Comparison of ENCODE assay signal across 7 mouse cellular contexts in the genomic region with DNA sequence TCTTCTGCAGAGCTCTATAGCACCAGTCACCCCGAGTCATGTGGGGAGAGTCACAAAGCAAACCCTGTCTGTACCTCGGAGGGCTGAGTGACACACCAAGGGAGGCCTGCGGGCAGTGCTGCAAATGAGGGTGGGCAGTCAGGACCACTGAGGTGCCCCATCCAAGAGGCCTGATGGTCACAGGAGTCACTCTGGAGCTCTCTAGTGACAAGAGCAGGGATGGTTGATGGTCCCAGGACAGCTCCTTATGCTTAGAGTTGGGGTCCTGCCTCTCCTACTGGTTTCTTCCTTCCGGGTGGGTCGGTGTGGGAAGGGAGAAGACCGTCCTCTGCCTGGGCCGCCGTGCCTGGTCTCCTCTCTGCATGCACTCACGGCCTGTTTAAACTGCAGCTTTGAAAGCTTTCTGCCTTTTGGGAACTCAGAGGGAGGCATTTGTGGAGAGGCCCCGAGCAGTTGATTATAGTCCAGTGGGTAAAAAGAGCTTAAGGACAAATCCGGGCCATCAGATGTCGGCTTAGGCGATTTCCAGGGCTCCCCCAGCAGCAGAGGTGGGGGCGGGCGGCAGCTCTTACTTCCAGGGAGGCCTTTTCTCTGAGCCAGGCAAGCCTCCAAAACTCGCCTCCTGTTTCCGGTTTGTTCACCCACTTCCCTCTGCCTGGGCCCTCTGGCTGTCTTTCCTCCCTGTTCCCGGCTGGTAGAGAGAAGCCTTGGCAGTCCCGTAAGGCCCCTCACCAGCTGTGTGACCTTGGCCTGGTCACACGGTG.
DNase-seq lines count a peak whose midpoint lies in the region; ATAC-seq and TF ChIP-seq lines count a peak whose summit lies in the region.

No protein-coding gene starts in this region.

- H3K4me1 ChIP-seq in heart, adult 2 months (ENCODE audit: control insufficient read depth, insufficient read depth, low read length) = peaks cover 12% of the 10 kb centered on the region
- peaks cover 46% of the 10 kb centered on the region for H3K4me1 ChIP-seq in intestine, embryonic 16.5 days (ENCODE audit: control insufficient read depth, insufficient read depth, low read length)
- peaks cover 88% of the 10 kb centered on the region for H3K4me1 ChIP-seq in limb, embryonic 10.5 days
- peaks cover 51% of the 10 kb centered on the region for H3K4me1 ChIP-seq in midbrain, embryonic 16.5 days (ENCODE audit: control insufficient read depth, insufficient read depth, low read length)

- intact Hi-C loops in heart, adult 2 months (cut with DNase I) = no loop called here

- no peak for TF ChIP-seq EP300 in heart, adult 2 months (IDR thresholded peaks at IDR 0.05; ENCODE audit: insufficient read depth, low read depth, low read length)

- no peak for TF ChIP-seq CTCF in heart, adult 2 months (IDR thresholded peaks at IDR 0.05)

- peak; percentile 38 for DNase-seq in adrenal gland, postnatal 25 days
- DNase-seq in heart, adult 2 months = peak; percentile 56 to 62
- DNase-seq in limb, embryonic 10.5 days (ENCODE audit: low spot score) = no peak

- 39% methylated on average over 20 of the region's 20 CpGs for WGBS in heart, adult 2 months
- WGBS in intestine, embryonic 16.5 days = 47% methylated on average over 20 of the region's 20 CpGs
- WGBS in limb, embryonic 10.5 days = 53% methylated on average over 20 of the region's 20 CpGs
- WGBS in midbrain, embryonic 16.5 days = 18% methylated on average over 20 of the region's 20 CpGs

- H3K27me3 ChIP-seq in heart, adult 2 months (ENCODE audit: control insufficient read depth, insufficient read depth, low read length) = no peaks in the 10 kb centered on the region
- no peaks in the 10 kb centered on the region for H3K27me3 ChIP-seq in intestine, embryonic 16.5 days (replicated peaks; ENCODE audit: control insufficient read depth, insufficient read depth, low read length)
- H3K27me3 ChIP-seq in limb, embryonic 10.5 days (ENCODE audit: low read depth, poor library complexity, severe bottlenecking) = 0 out of 2 replicates have a peak, but pooled peaks cover 4% of the 10 kb centered on the region
- no peaks in the 10 kb centered on the region for H3K27me3 ChIP-seq in midbrain, embryonic 16.5 days (ENCODE audit: control insufficient read depth, insufficient read depth, low read depth, low read length)

- TF ChIP-seq POLR2A in heart, adult 2 months (IDR thresholded peaks at IDR 0.05; ENCODE audit: insufficient read depth, low read depth, low read length) = no peak

- H3K9ac ChIP-seq in heart, adult 2 months (ENCODE audit: low read depth, low read length) = no peak overlapping the region
- H3K9ac ChIP-seq in intestine, embryonic 16.5 days (ENCODE audit: low read depth, low read length) = peak overlapping the region; percentile 15; the same call in 1 of the 2 replicates
- 0 out of 2 replicates have a peak overlapping the region, but pooled peaks have one; percentile 11 for H3K9ac ChIP-seq in midbrain, embryonic 16.5 days (ENCODE audit: low read depth, low read length)

- no peaks in the 10 kb centered on the region for H3K36me3 ChIP-seq in heart, adult 2 months (ENCODE audit: control insufficient read depth, insufficient read depth, low read length)
- no peaks in the 10 kb centered on the region for H3K36me3 ChIP-seq in intestine, embryonic 16.5 days (ENCODE audit: control insufficient read depth, insufficient read depth, low read length)
- no peaks in the 10 kb centered on the region for H3K36me3 ChIP-seq in limb, embryonic 10.5 days
- no peaks in the 10 kb centered on the region for H3K36me3 ChIP-seq in midbrain, embryonic 16.5 days (ENCODE audit: control insufficient read depth, insufficient read depth, low read length)

- H3K27ac ChIP-seq in heart, adult 2 months = no peak overlapping the region
- peak overlapping the region; percentile 48 for H3K27ac ChIP-seq in intestine, embryonic 16.5 days (ENCODE audit: low read length)
- H3K27ac ChIP-seq in limb, embryonic 10.5 days = peak overlapping the region; percentile 78
- H3K27ac ChIP-seq in midbrain, embryonic 16.5 days (ENCODE audit: low read length) = peak overlapping the region; percentile 93

- H3K9me3 ChIP-seq in intestine, embryonic 16.5 days (ENCODE audit: control insufficient read depth, low read length) = no peaks in the 10 kb centered on the region
- H3K9me3 ChIP-seq in limb, embryonic 10.5 days (replicated peaks) = no peaks in the 10 kb centered on the region
- H3K9me3 ChIP-seq in midbrain, embryonic 16.5 days (replicated peaks; ENCODE audit: control insufficient read depth, low read length, poor library complexity, severe bottlenecking) = no peaks in the 10 kb centered on the region

- no peak overlapping the region for H3K4me3 ChIP-seq in heart, adult 2 months
- no peak overlapping the region for H3K4me3 ChIP-seq in intestine, embryonic 16.5 days (ENCODE audit: low read length)
- H3K4me3 ChIP-seq in limb, embryonic 10.5 days = no peak overlapping the region
- H3K4me3 ChIP-seq in midbrain, embryonic 16.5 days (ENCODE audit: low read depth, low read length) = no peak overlapping the region

- peak; percentile 55 for ATAC-seq in common myeloid progenitor, adult 5-6 weeks (replicated peaks; ENCODE audit: low read depth, poor library complexity, severe bottlenecking)
- no peak for ATAC-seq in intestine, embryonic 16.5 days
- ATAC-seq in midbrain, embryonic 16.5 days = no peak
- ATAC-seq in erythroblast, adult 5-6 weeks (replicated peaks; ENCODE audit: low FRiP score, poor library complexity, severe bottlenecking) = no peak

- no peaks in the 10 kb centered on the region for H3K79me2 ChIP-seq in heart, adult 2 months (replicated peaks; ENCODE audit: control insufficient read depth, insufficient read depth, low read length)

- no peak overlapping the region for H3K4me2 ChIP-seq in intestine, embryonic 16.5 days (ENCODE audit: low read depth, low read length)
- H3K4me2 ChIP-seq in midbrain, embryonic 16.5 days (ENCODE audit: low read length) = no peak overlapping the region
